Mouse (Mus musculus) erythroblast, embryonic 14.5 days (primary cell): Measurements from ENCODE around the gene Cryba2. TPM values are rescaled to one million over a fixed set of nuclear protein-coding genes. Genes with fewer than 3 reads are reported as not detected.

Source experiments
- H3K27me3 ChIP-seq: 2 replicates; pipeline ENCODE4 v1.6.1; 2012; ENCODE audit warnings: inconsistent platforms; ENCODE audit not compliant: control insufficient read depth
- H3K36me3 ChIP-seq: 2 replicates; pipeline ENCODE4 v1.6.1; 2012; ENCODE audit warnings: mild to moderate bottlenecking, inconsistent platforms; ENCODE audit not compliant: control insufficient read depth
- H3K4me1 ChIP-seq: 2 replicates; pipeline ENCODE4 v1.6.1; 2012; ENCODE audit warnings: inconsistent platforms; ENCODE audit not compliant: control insufficient read depth
- H3K4me3 ChIP-seq: replicated peaks from 2 replicates; pipeline ENCODE3; 2012; ENCODE audit warnings: moderate library complexity, mild to moderate bottlenecking, inconsistent platforms
- H3K9me3 ChIP-seq: 2 replicates; pipeline ENCODE4 v1.6.1; 2012; ENCODE audit warnings: low read length, inconsistent platforms, mixed read lengths; ENCODE audit not compliant: control insufficient read depth
- GATA1 ChIP-seq: IDR thresholded peaks from 2 replicates; pipeline ENCODE4 v1.6.1; 2012; ENCODE audit warnings: low read length, inconsistent platforms, mixed read lengths
- TAL1 ChIP-seq: IDR thresholded peaks from 3 replicates; pipeline ENCODE4 v1.6.1; 2012; ENCODE audit warnings: low read length, inconsistent platforms, mixed read lengths
- polyA plus RNA-seq: library from polyadenylated mRNA; stranded (reverse); fragments of >175 nt; gene quantifications from 2 replicates; pipeline ENCODE4 v1.2.3, GENCODE M21; 2012

Gene Cryba2
- polyA plus RNA-seq, 1 experiment, result not detected

GRCm38 (mm10) chr1:74861783-74862182 lies 31.2 kb downstream of the Cryba2 start:
- TF ChIP-seq GATA1 (no peak), TAL1 (no peak)
- Histone ChIP-seq H3K36me3 (no peaks in the 10 kb centered on the region), H3K4me1 (no peaks in the 10 kb centered on the region), H3K27me3 (peaks cover 34% of the 10 kb centered on the region), H3K4me3 (no peak overlapping the region), H3K9me3 (no peaks in the 10 kb centered on the region)

GRCm38 (mm10) chr1:74859223-74859984 lies 33.5 kb downstream of the Cryba2 start:
- peaks cover 3% of the 10 kb centered on the region; the same call in 1 of the 2 replicates for H3K4me1 ChIP-seq
- peaks cover 57% of the 10 kb centered on the region for H3K27me3 ChIP-seq
- no peaks in the 10 kb centered on the region for H3K36me3 ChIP-seq
- peaks cover 8% of the 10 kb centered on the region; the same call in 1 of the 2 replicates for H3K9me3 ChIP-seq
- TF ChIP-seq GATA1 (no peak), TAL1 (no peak)
- H3K4me3 ChIP-seq, result no peak overlapping the region

- peaks cover 8% of the 10 kb centered on the region; the same call in 1 of the 2 replicates for H3K9me3 ChIP-seq
- peaks cover 63% of the 10 kb centered on the region for H3K27me3 ChIP-seq
- H3K4me1 ChIP-seq, result peaks cover 3% of the 10 kb centered on the region; the same call in 1 of the 2 replicates
- no peak overlapping the region for H3K4me3 ChIP-seq
- no peaks in the 10 kb centered on the region for H3K36me3 ChIP-seq
- TF ChIP-seq TAL1 (no peak), GATA1 (no peak)
Observed at GRCm38 (mm10) chr1:74858805-74859204, 34.1 kb downstream of the Cryba2 start.

GRCm38 (mm10) chr1:74858171-74858719 lies 34.7 kb downstream of the Cryba2 start:
- peaks cover 69% of the 10 kb centered on the region for H3K27me3 ChIP-seq
- H3K4me3 ChIP-seq, result no peak overlapping the region
- peaks cover 8% of the 10 kb centered on the region; the same call in 1 of the 2 replicates for H3K9me3 ChIP-seq
- TF ChIP-seq TAL1, result no peak
- no peak for TF ChIP-seq GATA1
- no peaks in the 10 kb centered on the region for H3K36me3 ChIP-seq
- H3K4me1 ChIP-seq, result peaks cover 3% of the 10 kb centered on the region; the same call in 1 of the 2 replicates

- H3K27me3 ChIP-seq, result peaks cover 75% of the 10 kb centered on the region
- H3K36me3 ChIP-seq, result no peaks in the 10 kb centered on the region
- peaks cover 8% of the 10 kb centered on the region; the same call in 1 of the 2 replicates for H3K9me3 ChIP-seq
- peaks cover 3% of the 10 kb centered on the region; the same call in 1 of the 2 replicates for H3K4me1 ChIP-seq
- H3K4me3 ChIP-seq, result no peak overlapping the region
- no peak for TF ChIP-seq GATA1
- no peak for TF ChIP-seq TAL1
Observed at GRCm38 (mm10) chr1:74857677-74858076, 35.3 kb downstream of the Cryba2 start.

GRCm38 (mm10) chr1:74857201-74857600 lies 35.7 kb downstream of the Cryba2 start:
- H3K4me3 ChIP-seq, result no peak overlapping the region
- TF ChIP-seq TAL1, result no peak
- no peak for TF ChIP-seq GATA1
- H3K36me3 ChIP-seq, result no peaks in the 10 kb centered on the region
- H3K4me1 ChIP-seq, result peaks cover 3% of the 10 kb centered on the region; the same call in 1 of the 2 replicates
- H3K9me3 ChIP-seq, result peaks cover 8% of the 10 kb centered on the region; the same call in 1 of the 2 replicates
- H3K27me3 ChIP-seq, result peaks cover 79% of the 10 kb centered on the region

GRCm38 (mm10) chr1:74856791-74857190 lies 36.2 kb downstream of the Cryba2 start:
- H3K4me1 ChIP-seq, result peaks cover 3% of the 10 kb centered on the region; the same call in 1 of the 2 replicates
- H3K27me3 ChIP-seq, result peaks cover 84% of the 10 kb centered on the region
- no peak overlapping the region for H3K4me3 ChIP-seq
- TF ChIP-seq TAL1 (no peak), GATA1 (no peak)
- H3K9me3 ChIP-seq, result peaks cover 8% of the 10 kb centered on the region; the same call in 1 of the 2 replicates
- H3K36me3 ChIP-seq, result no peaks in the 10 kb centered on the region

- H3K4me1 ChIP-seq, result peaks cover 3% of the 10 kb centered on the region; the same call in 1 of the 2 replicates
- H3K27me3 ChIP-seq, result peaks cover 88% of the 10 kb centered on the region
- H3K36me3 ChIP-seq, result no peaks in the 10 kb centered on the region
- H3K4me3 ChIP-seq, result no peak overlapping the region
- TF ChIP-seq TAL1 (no peak), GATA1 (no peak)
- H3K9me3 ChIP-seq, result peaks cover 8% of the 10 kb centered on the region; the same call in 1 of the 2 replicates
Observed at GRCm38 (mm10) chr1:74856439-74856720, 36.6 kb downstream of the Cryba2 start.
